Comparison of ENCODE assay signal across 13 mouse cellular contexts in genomic region chr11:96315344-96315681, GRCm38 (mm10). TPM values are rescaled to one million over a fixed set of nuclear protein-coding genes. Genes with fewer than 3 reads are reported as not detected.
DNase-seq lines count a peak whose midpoint lies in the region; ATAC-seq and TF ChIP-seq lines count a peak whose summit lies in the region.
"Had no signal": no experiment of that assay in that cellular context is flagged by ENCODE, and none has a peak within 500 bp of the region (broad histone marks: within the 10 kb centered on the region; RNA-seq: fewer than 3 reads in every experiment).

No protein-coding gene starts in this region.

- no peak for ATAC-seq in neural tube, embryonic 14.5 days (ENCODE audit: low read depth)
- ATAC-seq: midbrain, embryonic 13.5 days; Patski had no signal

- intact Hi-C loops in gastrocnemius, adult 2 months (cut with DNase I) = no loop called here
- intact Hi-C loops in left cerebral cortex, adult 2 months (cut with DNase I) = loop anchor here (5.0 to 10.0 kb wide), 2 partner anchors 37 to 311 kb away; partner anchors contain the start of genes Hoxb2 and Igf2bp1

- 15% methylated on average over 5 of the region's 5 CpGs for WGBS in lung, adult 2 months
- WGBS in limb, embryonic 10.5 days = 4% methylated on average over 5 of the region's 5 CpGs
- WGBS in neural tube, embryonic 14.5 days = 3% methylated on average over 5 of the region's 5 CpGs

- H3K36me3 ChIP-seq in limb, embryonic 10.5 days = no peaks in the 10 kb centered on the region
- H3K36me3 ChIP-seq in neural tube, embryonic 14.5 days (ENCODE audit: control insufficient read depth, insufficient read depth, low read length) = no peaks in the 10 kb centered on the region; the same call in 1 of the 2 replicates
- H3K36me3 ChIP-seq: midbrain, embryonic 13.5 days had no signal

- H3K27ac ChIP-seq in gastrocnemius, adult 2 months = peak overlapping the region; percentile 73
- peak overlapping the region; percentile 88 for H3K27ac ChIP-seq in limb, embryonic 10.5 days
- peak overlapping the region; percentile 100 for H3K27ac ChIP-seq in neural tube, embryonic 14.5 days (ENCODE audit: low read depth, low read length)
- H3K27ac ChIP-seq in left cerebral cortex, adult 2 months = no peak overlapping the region
- H3K27ac ChIP-seq: midbrain, embryonic 13.5 days had no signal

- no peaks in the 10 kb centered on the region for H3K9me3 ChIP-seq in limb, embryonic 10.5 days (replicated peaks)
- H3K9me3 ChIP-seq in neural tube, embryonic 14.5 days (ENCODE audit: control insufficient read depth, low read length) = no peaks in the 10 kb centered on the region
- H3K9me3 ChIP-seq: midbrain, embryonic 13.5 days had no signal

- H3K4me2 ChIP-seq in neural tube, embryonic 14.5 days (ENCODE audit: low read depth, low read length) = peak overlapping the region; percentile 100
- H3K4me2 ChIP-seq: midbrain, embryonic 13.5 days had no signal

- TF ChIP-seq CTCF in gastrocnemius, adult 2 months (IDR thresholded peaks at IDR 0.05) = no peak
- TF ChIP-seq CTCF in lung, adult 2 months (IDR thresholded peaks at IDR 0.05; ENCODE audit: insufficient read depth, low read length) = no peak
- TF ChIP-seq CTCF in left cerebral cortex, adult 2 months (IDR thresholded peaks at IDR 0.05) = no peak

- peaks cover 11% of the 10 kb centered on the region; the same call in 1 of the 2 replicates for H3K4me1 ChIP-seq in lung, adult 2 months (ENCODE audit: control insufficient read depth, insufficient read depth, low read length)
- H3K4me1 ChIP-seq in limb, embryonic 10.5 days = peaks cover 100% of the 10 kb centered on the region
- H3K4me1 ChIP-seq in neural tube, embryonic 14.5 days (ENCODE audit: control insufficient read depth, insufficient read depth, low read length) = peaks cover 62% of the 10 kb centered on the region

- peaks cover 97% of the 10 kb centered on the region for H3K27me3 ChIP-seq in limb, embryonic 10.5 days (ENCODE audit: low read depth, poor library complexity, severe bottlenecking)
- H3K27me3 ChIP-seq in neural tube, embryonic 14.5 days (ENCODE audit: control insufficient read depth, insufficient read depth, low read length) = no peaks in the 10 kb centered on the region
- H3K27me3 ChIP-seq: Patski had no signal

- peak overlapping the region; percentile 65 for H3K4me3 ChIP-seq in gastrocnemius, adult 2 months
- peak overlapping the region; percentile 64 for H3K4me3 ChIP-seq in lung, adult 2 months (replicated peaks; ENCODE audit: extremely low read depth, low read depth, low read length)
- peak overlapping the region; percentile 51 for H3K4me3 ChIP-seq in limb, embryonic 10.5 days
- peak overlapping the region; percentile 95 for H3K4me3 ChIP-seq in neural tube, embryonic 14.5 days (ENCODE audit: low read depth, low read length)
- H3K4me3 ChIP-seq in left cerebral cortex, adult 2 months = no peak overlapping the region
- H3K4me3 ChIP-seq: midbrain, embryonic 13.5 days had no signal

- TF ChIP-seq POLR2A in lung, adult 2 months (IDR thresholded peaks at IDR 0.05; ENCODE audit: borderline replicate concordance, extremely low read depth, low read depth, low read length) = no peak; the same call in 1 of the 2 replicates

- no peak for DNase-seq in gastrocnemius, adult 2 months
- no peak for DNase-seq in gastrocnemius, postnatal 25 days
- no peak for DNase-seq in lung, adult 2 months
- DNase-seq in lung, postnatal 10 days = no peak
- DNase-seq in limb, embryonic 10.5 days (ENCODE audit: low spot score) = no peak
- DNase-seq in gastrocnemius, postnatal 10 days = no peak
- DNase-seq in left cerebral cortex, adult 2 months (ENCODE audit: extremely low spot score in 1 of 2, low spot score in 2 of 2) = no peak
- DNase-seq: retina, postnatal 1 day; thymus, adult 2 months had no signal

- peak overlapping the region; percentile 100 for H3K9ac ChIP-seq in neural tube, embryonic 14.5 days (replicated peaks; ENCODE audit: low read depth, low read length)
- H3K9ac ChIP-seq: midbrain, embryonic 13.5 days had no signal

RNA-seq across cellular contexts. Expression of gene Hoxb4, which starts 2.8 kb away (rescaled TPM):
- under 1 TPM; 0.31 to 0.38 TPM for total RNA-seq in gastrocnemius, adult 2 months (2021)
- total RNA-seq in gastrocnemius, postnatal 25 days (2021) = under 1 TPM; 0.24 to 0.38 TPM
- polyA plus RNA-seq in lung, adult 2 months (2012; rRNA removed) = 9.9 and 12.5 TPM in 2 replicates
- polyA plus RNA-seq in limb, embryonic 10.5 days (2016; fragmentation: Nextera tagmentation; extraction: Ambion mirVana) = 0.89 and 1.2 TPM in 2 replicates
- polyA plus RNA-seq in neural tube, embryonic 14.5 days (2014; fragmentation: Nextera tagmentation; extraction: Ambion mirVana) = 3.4 and 4.1 TPM in 2 replicates
- 1 to 10 TPM in 1 of 2 experiments, under 1 TPM in 1; 0.45 to 1.1 TPM for total RNA-seq in gastrocnemius, postnatal 10 days (2021)
- total RNA-seq in left cerebral cortex, adult 2 months (2021) = not detected
- total RNA-seq: layer of hippocampus, postnatal 10 days had no signal
- polyA plus RNA-seq: midbrain, embryonic 13.5 days had no signal

RNA-seq across cellular contexts. Expression of gene Hoxb3, which starts 7.8 kb away (rescaled TPM):
- under 1 TPM; 0.22 to 0.51 TPM for total RNA-seq in gastrocnemius, adult 2 months (2021)
- under 1 TPM; 0.43 to 0.78 TPM for total RNA-seq in gastrocnemius, postnatal 25 days (2021)
- 11.0 and 13.2 TPM in 2 replicates for polyA plus RNA-seq in lung, adult 2 months (2012; rRNA removed)
- 0.76 and 1.0 TPM in 2 replicates for polyA plus RNA-seq in limb, embryonic 10.5 days (2016; fragmentation: Nextera tagmentation; extraction: Ambion mirVana)
- polyA plus RNA-seq in neural tube, embryonic 14.5 days (2014; fragmentation: Nextera tagmentation; extraction: Ambion mirVana) = 13.5 and 13.9 TPM in 2 replicates
- 1 to 10 TPM in 1 of 2 experiments, under 1 TPM in 1; 0.89 to 1.6 TPM for total RNA-seq in gastrocnemius, postnatal 10 days (2021)
- total RNA-seq in left cerebral cortex, adult 2 months (2021) = not detected
- total RNA-seq: layer of hippocampus, postnatal 10 days had no signal

RNA-seq across cellular contexts. Expression of gene Hoxb5, which starts 12.2 kb away (rescaled TPM):
- under 1 TPM; 0.26 to 0.28 TPM for total RNA-seq in gastrocnemius, adult 2 months (2021)
- total RNA-seq in gastrocnemius, postnatal 25 days (2021) = under 1 TPM; 0.38 to 0.64 TPM
- polyA plus RNA-seq in lung, adult 2 months (2012; rRNA removed) = 12.1 and 15.6 TPM in 2 replicates
- 5.5 and 5.9 TPM in 2 replicates for polyA plus RNA-seq in limb, embryonic 10.5 days (2016; fragmentation: Nextera tagmentation; extraction: Ambion mirVana)
- polyA plus RNA-seq in neural tube, embryonic 14.5 days (2014; fragmentation: Nextera tagmentation; extraction: Ambion mirVana) = 49.1 and 52.4 TPM in 2 replicates
- 1 to 10 TPM in 1 of 2 experiments, under 1 TPM in 1; 0.89 to 1.3 TPM for total RNA-seq in gastrocnemius, postnatal 10 days (2021)
- total RNA-seq in left cerebral cortex, adult 2 months (2021) = not detected
- total RNA-seq: layer of hippocampus, postnatal 10 days had no signal

RNA-seq across cellular contexts. Expression of gene Hoxb6, which starts 23.0 kb away (rescaled TPM):
- under 1 TPM; 0.56 to 0.64 TPM for total RNA-seq in gastrocnemius, adult 2 months (2021)
- under 1 TPM; 0.31 to 0.62 TPM for total RNA-seq in gastrocnemius, postnatal 25 days (2021)
- 8.1 and 8.2 TPM in 2 replicates for polyA plus RNA-seq in lung, adult 2 months (2012; rRNA removed)
- 6.1 and 7.9 TPM in 2 replicates for polyA plus RNA-seq in limb, embryonic 10.5 days (2016; fragmentation: Nextera tagmentation; extraction: Ambion mirVana)
- polyA plus RNA-seq in neural tube, embryonic 14.5 days (2014; fragmentation: Nextera tagmentation; extraction: Ambion mirVana) = 138 and 141 TPM in 2 replicates
- total RNA-seq in gastrocnemius, postnatal 10 days (2021) = 1 to 10 TPM in 1 of 2 experiments, under 1 TPM in 1; 0.56 to 2.0 TPM
- total RNA-seq in left cerebral cortex, adult 2 months (2021) = not detected
- total RNA-seq: layer of hippocampus, postnatal 10 days had no signal
- polyA plus RNA-seq: midbrain, embryonic 13.5 days had no signal

RNA-seq across cellular contexts. Expression of gene Hoxb7, which starts 28.9 kb away (rescaled TPM):
- under 1 TPM; 0.47 to 0.56 TPM for total RNA-seq in gastrocnemius, adult 2 months (2021)
- 1 to 10 TPM in 1 of 2 experiments, under 1 TPM in 1; 0.28 to 1.1 TPM for total RNA-seq in gastrocnemius, postnatal 25 days (2021)
- 0.52 and 1.1 TPM in 2 replicates for polyA plus RNA-seq in lung, adult 2 months (2012; rRNA removed)
- polyA plus RNA-seq in limb, embryonic 10.5 days (2016; fragmentation: Nextera tagmentation; extraction: Ambion mirVana) = 7.1 and 10.2 TPM in 2 replicates
- 120 and 133 TPM in 2 replicates for polyA plus RNA-seq in neural tube, embryonic 14.5 days (2014; fragmentation: Nextera tagmentation; extraction: Ambion mirVana)
- 1 to 10 TPM; 1.6 to 1.9 TPM for total RNA-seq in gastrocnemius, postnatal 10 days (2021)
- not detected for total RNA-seq in left cerebral cortex, adult 2 months (2021)
- total RNA-seq: layer of hippocampus, postnatal 10 days had no signal
- polyA plus RNA-seq: midbrain, embryonic 13.5 days had no signal
